Mouse (Mus musculus): ENCODE results near the gene Gpsm1. TPM values are rescaled to one million over a fixed set of nuclear protein-coding genes. Genes with fewer than 3 reads are reported as not detected.
"Not testable (repeated sequence)": the region's sequence is repeated elsewhere in the genome, so short reads cannot be mapped to it uniquely, and the experiment has no call there.

Gpsm1 gene
- total RNA-seq, 2 experiments from 2014 or later = 38.3 to 42.4 TPM

GRCm38 (mm10) chr2:26363481-26363880, 48.2 kb downstream of the Gpsm1 start:
- DNase-seq (ENCODE audit: extremely low spot score in 1 of 2, low spot score in 1 of 2) = no peak

DNA sequence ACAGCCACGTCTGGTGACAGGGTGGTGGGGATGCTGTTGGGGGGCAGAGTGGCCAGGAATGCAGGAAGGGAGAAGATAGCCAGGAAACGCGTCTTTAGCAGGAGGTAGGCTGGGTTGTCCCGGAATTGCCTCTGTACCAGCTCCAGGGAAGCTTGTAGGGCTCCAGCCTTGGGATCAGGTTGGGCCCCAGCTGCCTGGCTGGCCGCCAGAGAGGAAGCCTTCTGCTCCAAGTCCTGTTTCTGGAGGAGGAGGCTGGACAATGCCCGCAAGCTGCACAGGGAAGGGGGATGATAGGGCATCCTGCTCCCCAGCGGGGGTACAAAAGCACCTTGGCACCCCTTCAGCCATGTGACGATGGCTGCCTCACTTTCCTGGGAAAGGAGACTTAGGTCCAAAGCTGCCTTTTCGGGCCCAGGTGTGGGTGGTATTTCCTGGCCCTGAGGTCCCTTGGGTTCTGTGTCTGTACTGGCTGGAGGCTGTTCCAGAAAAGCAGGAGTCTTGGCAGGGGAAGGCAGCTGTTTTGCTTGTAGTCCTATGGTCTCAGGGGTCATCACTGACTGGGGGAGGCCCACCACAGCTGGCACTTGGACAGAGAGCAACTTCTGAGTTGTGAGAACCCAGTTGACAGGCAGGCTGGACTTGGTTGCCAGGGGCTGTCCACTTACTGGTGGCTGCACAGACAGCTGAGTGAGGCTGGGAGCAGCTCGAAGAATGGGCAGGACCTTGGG, 49.6 kb downstream of the Gpsm1 start:
- DNase-seq (ENCODE audit: extremely low spot score in 1 of 2, low spot score in 1 of 2) = no peak

GRCm38 (mm10) chr2:26367911-26368310, 52.6 kb downstream of the Gpsm1 start:
- no peak for DNase-seq (ENCODE audit: extremely low spot score in 1 of 2, low spot score in 1 of 2)

GRCm38 (mm10) chr2:26368572-26368971, 53.3 kb downstream of the Gpsm1 start:
- no peak for DNase-seq (ENCODE audit: extremely low spot score in 1 of 2, low spot score in 1 of 2)

DNA sequence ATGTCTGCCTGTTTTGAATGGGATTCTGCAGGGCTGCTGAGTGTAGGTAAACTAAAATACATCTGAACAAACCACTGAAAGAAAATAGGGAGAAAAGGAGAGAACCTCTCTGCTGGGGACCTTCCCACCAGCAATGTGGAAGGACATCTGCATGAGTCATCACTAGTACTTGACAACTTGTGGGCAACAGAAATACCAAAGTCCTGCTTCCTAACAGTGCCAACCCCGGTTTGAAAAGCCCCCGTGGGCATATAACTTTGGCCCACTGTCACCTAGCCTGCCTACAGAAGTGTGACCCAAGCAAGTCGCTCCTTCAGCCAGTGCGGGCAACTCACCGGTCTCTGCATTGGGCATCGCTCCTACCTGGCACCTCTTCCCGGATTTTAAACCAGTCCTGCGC, 57.1 kb downstream of the Gpsm1 start:
- no peak for DNase-seq (ENCODE audit: extremely low spot score in 1 of 2, low spot score in 1 of 2)

DNA sequence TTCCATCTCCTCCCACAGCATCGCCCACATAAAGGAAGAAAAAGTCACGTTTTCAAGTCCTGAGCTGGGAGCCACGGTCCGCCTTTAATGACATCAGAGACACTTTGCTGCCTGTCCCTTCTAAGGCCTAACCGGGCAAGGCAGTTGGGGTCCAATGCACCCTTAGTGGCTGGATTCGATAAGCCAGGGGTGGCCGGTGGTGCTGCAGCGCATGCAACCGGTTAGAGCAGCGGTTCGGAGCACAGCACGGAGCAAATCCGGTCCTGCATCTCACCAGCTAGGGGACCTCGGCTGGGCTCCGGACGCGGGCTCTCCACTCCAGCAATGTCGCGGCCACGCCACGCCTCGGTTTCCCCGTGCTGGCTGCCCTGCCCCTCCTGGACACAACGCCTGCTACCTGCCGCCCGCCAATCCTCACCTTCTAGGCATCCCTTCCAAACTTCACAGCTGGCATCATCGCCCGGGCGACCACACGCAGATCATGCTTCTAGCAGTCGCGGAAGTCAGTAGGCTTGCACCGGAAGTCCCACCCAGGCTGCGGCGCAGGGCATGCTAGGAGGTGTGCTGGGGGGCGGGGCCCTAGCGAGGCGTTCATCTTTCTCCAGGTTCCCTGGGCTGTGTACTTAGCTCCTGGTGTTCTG, 64.9 kb downstream of the Gpsm1 start, which contains the start of gene Snapc4:
TSS of gene Snapc4 (minus strand) at position 523 of the 641 bp plus-strand sequence.
- DNase-seq (ENCODE audit: extremely low spot score in 1 of 2, low spot score in 1 of 2) = peak; percentile 60 to 71

- DNase-seq (ENCODE audit: extremely low spot score in 1 of 2, low spot score in 1 of 2) = not testable (repeated sequence)
These were observed 65.6 kb downstream of the Gpsm1 start for GRCm38 (mm10) chr2:26380871-26381270.

GRCm38 (mm10) chr2:26387713-26388112, 72.4 kb downstream of the Gpsm1 start:
- DNase-seq (ENCODE audit: extremely low spot score in 1 of 2, low spot score in 1 of 2) = no peak

GRCm38 (mm10) chr2:26388682-26389153, 73.4 kb downstream of the Gpsm1 start:
- DNase-seq (ENCODE audit: extremely low spot score in 1 of 2, low spot score in 1 of 2) = no peak

DNA sequence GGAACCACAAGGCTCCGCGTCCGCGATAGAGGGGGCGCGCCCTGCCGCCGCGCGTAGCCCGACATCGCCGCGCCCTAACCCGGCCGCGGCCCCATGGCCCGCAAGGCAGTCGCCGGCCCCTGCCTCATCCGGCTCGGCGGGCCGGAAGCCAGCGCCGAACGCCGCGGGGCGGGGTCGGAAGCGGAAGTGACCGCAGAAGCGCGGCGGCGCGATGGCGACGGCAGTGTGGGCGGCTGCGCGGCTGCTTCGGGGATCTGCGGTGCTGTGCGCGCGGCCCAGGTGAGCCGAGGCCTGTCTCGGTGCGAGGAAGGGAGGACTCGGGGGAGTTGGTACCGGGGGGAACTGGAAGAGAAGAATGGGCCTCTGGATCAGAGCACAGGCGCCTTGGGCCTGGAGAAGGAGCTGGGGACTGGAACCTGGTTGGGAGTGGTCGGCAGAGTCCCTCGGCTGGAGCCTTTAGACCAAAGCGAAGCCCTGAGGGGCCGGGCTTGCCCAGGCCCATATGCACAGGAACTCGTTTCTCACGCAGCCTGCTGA, 73.9 kb downstream of the Gpsm1 start, which contains the start of the genes Entr1 and Pmpca:
TSS of gene Entr1 (minus strand) at position 163 of the 537 bp plus-strand sequence.
TSS of gene Pmpca (plus strand) at position 186 of the 537 bp plus-strand sequence.
- peak; percentile 78 to 84 for DNase-seq (ENCODE audit: extremely low spot score in 1 of 2, low spot score in 1 of 2)

DNA sequence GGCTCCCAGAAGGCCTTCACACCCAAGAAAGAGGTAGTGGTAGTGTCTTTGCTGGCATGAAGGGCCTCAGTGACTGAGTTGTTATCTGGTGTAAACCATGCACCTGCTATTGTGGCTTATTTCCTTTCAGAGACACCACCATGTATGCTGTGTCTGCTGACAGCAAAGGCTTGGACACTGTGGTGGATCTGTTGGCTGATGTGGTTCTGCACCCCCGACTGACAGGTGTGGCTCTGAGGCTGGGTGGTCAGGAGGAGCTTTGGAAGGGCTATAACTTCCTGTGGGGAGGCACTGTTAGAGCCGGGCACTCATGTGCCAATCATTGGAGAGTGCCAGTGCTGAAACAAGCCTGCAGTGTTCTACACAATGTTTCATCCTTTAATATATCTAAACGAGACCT, 75.6 kb downstream of the Gpsm1 start:
- DNase-seq (ENCODE audit: extremely low spot score in 1 of 2, low spot score in 1 of 2) = no peak

- DNase-seq (ENCODE audit: extremely low spot score in 1 of 2, low spot score in 1 of 2) = no peak
These were observed 76.3 kb downstream of the Gpsm1 start for GRCm38 (mm10) chr2:26391617-26392016.

Other genes starting within 250 kb of the Gpsm1 start
- 10 to 100 TPM; 58.7 to 63.4 TPM for gene Nacc2, start 192.3 kb upstream of the Gpsm1 start, total RNA-seq (2021)
- gene Lhx3, start 107.2 kb upstream of the Gpsm1 start, total RNA-seq (2021) = not detected
- gene Qsox2, start 78.0 kb upstream of the Gpsm1 start, total RNA-seq (2021) = 10 to 100 TPM; 24.5 to 25.3 TPM
- under 1 TPM; 0.52 to 0.94 TPM for gene Ccdc187, start 21.0 kb upstream of the Gpsm1 start, total RNA-seq (2021)
- gene Dnlz, start 36.6 kb downstream of the Gpsm1 start, total RNA-seq (2021) = 10 to 100 TPM; 26.3 to 27.8 TPM
- 1 to 10 TPM; 1.6 to 2.6 TPM for gene Card9, start 45.4 kb downstream of the Gpsm1 start, total RNA-seq (2021)
- gene Snapc4, start 65.1 kb downstream of the Gpsm1 start, total RNA-seq (2021) = 10 to 100 TPM; 43.8 to 82.5 TPM
- gene Entr1, start 73.8 kb downstream of the Gpsm1 start, total RNA-seq (2021) = 100 to 1,000 TPM; 133 to 170 TPM
- 10 to 100 TPM; 94.8 to 96.0 TPM for gene Pmpca, start 73.8 kb downstream of the Gpsm1 start, total RNA-seq (2021)
- 10 to 100 TPM; 21.7 to 24.4 TPM for gene Inpp5e, start 93.7 kb downstream of the Gpsm1 start, total RNA-seq (2021)
- gene Sec16a, start 129.7 kb downstream of the Gpsm1 start, total RNA-seq (2021) = 10 to 100 TPM; 46.4 to 48.1 TPM
- 10 to 100 TPM; 31.4 to 38.0 TPM for gene Notch1, start 201.1 kb downstream of the Gpsm1 start, total RNA-seq (2021)

All from layer of hippocampus, postnatal 25 days (tissue).